Comparison of ENCODE assay signal across 12 mouse cellular contexts in genomic region chr9:57748137-57748536, GRCm38 (mm10). TPM values are rescaled to one million over a fixed set of nuclear protein-coding genes. Genes with fewer than 3 reads are reported as not detected.
DNase-seq lines count a peak whose midpoint lies in the region; ATAC-seq and TF ChIP-seq lines count a peak whose summit lies in the region.
"Had no signal": no experiment of that assay in that cellular context is flagged by ENCODE, and none has a peak within 500 bp of the region (broad histone marks: within the 10 kb centered on the region; RNA-seq: fewer than 3 reads in every experiment).

No protein-coding gene starts in this region.

- DNase-seq in heart, postnatal 0 days (ENCODE audit: low spot score), result no peak
- DNase-seq in heart, postnatal 25 days (ENCODE audit: low spot score), result no peak
- peak; percentile 59 for DNase-seq in left cerebral cortex, postnatal 4 days
- DNase-seq in left cerebral cortex, adult 9 months (ENCODE audit: low spot score in 2 of 2), result no peak
- DNase-seq in cerebellum, adult 8-10 months, result peak; percentile 64
- DNase-seq in cerebellum, postnatal 25 days, result peak; percentile 84 to 89
- DNase-seq in frontal cortex, postnatal 14 days (ENCODE audit: low spot score in 2 of 2), result no peak
- DNase-seq in forebrain, postnatal 0 days, result no peak

- H3K27ac ChIP-seq in heart, postnatal 0 days (ENCODE audit: low read depth), result 0 out of 2 replicates have a peak overlapping the region, but pooled peaks have one; percentile 3
- H3K27ac ChIP-seq in forebrain, postnatal 0 days (ENCODE audit: low read depth, low read length), result no peak overlapping the region
- H3K27ac ChIP-seq: forebrain, embryonic 13.5 days; heart, embryonic 13.5 days; lung, embryonic 15.5 days; neural tube, embryonic 12.5 days had no signal

- H3K27me3 ChIP-seq in heart, postnatal 0 days (ENCODE audit: control insufficient read depth, insufficient read depth, low read length), result no peaks in the 10 kb centered on the region
- no peaks in the 10 kb centered on the region for H3K27me3 ChIP-seq in forebrain, postnatal 0 days (ENCODE audit: insufficient read depth, low read length)
- H3K27me3 ChIP-seq: forebrain, embryonic 13.5 days; heart, embryonic 13.5 days; lung, embryonic 15.5 days; neural tube, embryonic 12.5 days had no signal

- ATAC-seq in heart, postnatal 0 days (ENCODE audit: insufficient read depth, low read depth), result no peak
- no peak for ATAC-seq in forebrain, postnatal 0 days
- ATAC-seq: forebrain, embryonic 13.5 days had no signal

- TF ChIP-seq CTCF in heart, postnatal 0 days (IDR thresholded peaks at IDR 0.05; ENCODE audit: low read depth), result no peak
- TF ChIP-seq CTCF in forebrain, postnatal 0 days (IDR thresholded peaks at IDR 0.05; ENCODE audit: low read depth), result no peak

- 47% methylated on average over 6 of the region's 6 CpGs for WGBS in heart, postnatal 0 days
- 49% methylated on average over 6 of the region's 6 CpGs for WGBS in forebrain, postnatal 0 days

- no peak overlapping the region for H3K4me3 ChIP-seq in heart, postnatal 0 days (ENCODE audit: low read depth, low read length)
- H3K4me3 ChIP-seq in forebrain, postnatal 0 days (ENCODE audit: low read depth, low read length), result no peak overlapping the region
- H3K4me3 ChIP-seq: forebrain, embryonic 13.5 days; heart, embryonic 13.5 days; lung, embryonic 15.5 days; neural tube, embryonic 12.5 days had no signal

- no peaks in the 10 kb centered on the region for H3K9me3 ChIP-seq in heart, postnatal 0 days (replicated peaks; ENCODE audit: control insufficient read depth, low read length)
- H3K9me3 ChIP-seq in forebrain, postnatal 0 days (ENCODE audit: low read length), result no peaks in the 10 kb centered on the region
- H3K9me3 ChIP-seq: forebrain, embryonic 13.5 days; heart, embryonic 13.5 days; lung, embryonic 15.5 days; neural tube, embryonic 12.5 days had no signal

- no peak overlapping the region for H3K4me2 ChIP-seq in heart, postnatal 0 days (ENCODE audit: low read depth, low read length)
- H3K4me2 ChIP-seq in forebrain, postnatal 0 days (ENCODE audit: low read depth), result no peak overlapping the region
- H3K4me2 ChIP-seq: forebrain, embryonic 13.5 days; heart, embryonic 13.5 days; lung, embryonic 15.5 days; neural tube, embryonic 12.5 days had no signal

- no peak overlapping the region for H3K9ac ChIP-seq in heart, postnatal 0 days (replicated peaks; ENCODE audit: low read depth, low read length)
- no peak overlapping the region for H3K9ac ChIP-seq in forebrain, postnatal 0 days
- H3K9ac ChIP-seq: forebrain, embryonic 13.5 days; heart, embryonic 13.5 days; lung, embryonic 15.5 days; neural tube, embryonic 12.5 days had no signal

- H3K36me3 ChIP-seq in heart, postnatal 0 days (replicated peaks; ENCODE audit: control insufficient read depth, insufficient read depth, low read length), result peaks cover 91% of the 10 kb centered on the region
- H3K36me3 ChIP-seq in forebrain, postnatal 0 days (ENCODE audit: insufficient read depth), result peaks cover 90% of the 10 kb centered on the region

- intact Hi-C loops in heart, postnatal 25 days (cut with DNase I), result no loop called here
- intact Hi-C loops in left cerebral cortex, postnatal 4 days (cut with DNase I), result loop anchor here (10.0 kb wide), 1 partner anchor 213 kb away; the partner anchor contains the start of gene Fam219b

- H3K4me1 ChIP-seq in heart, postnatal 0 days (ENCODE audit: control insufficient read depth, insufficient read depth), result peaks cover 11% of the 10 kb centered on the region
- H3K4me1 ChIP-seq in forebrain, postnatal 0 days (ENCODE audit: insufficient read depth), result no peaks in the 10 kb centered on the region
- H3K4me1 ChIP-seq: forebrain, embryonic 13.5 days; lung, embryonic 15.5 days; neural tube, embryonic 12.5 days had no signal

- no peak for TF ChIP-seq EP300 in heart, postnatal 0 days (IDR thresholded peaks at IDR 0.05; ENCODE audit: low read depth)

RNA-seq across cellular contexts. Expression of gene Clk3, which starts 17.5 kb away (rescaled TPM):
- 27.5 and 40.8 TPM in 2 replicates for total RNA-seq in heart, postnatal 0 days (2014; rRNA removed; ENCODE audit: low replicate concordance)
- 31.9 and 34.8 TPM in 2 replicates for polyA plus RNA-seq in heart, postnatal 0 days (2015; fragmentation: Nextera tagmentation; extraction: Ambion mirVana)
- total RNA-seq in heart, postnatal 25 days (2021), result 10 to 100 TPM; 27.6 to 29.2 TPM
- 10 to 100 TPM; 74.5 to 75.2 TPM for total RNA-seq in left cerebral cortex, postnatal 4 days (2021)
- 79.7 and 105 TPM in 2 replicates for total RNA-seq in forebrain, postnatal 0 days (2014; rRNA removed)
- polyA plus RNA-seq in forebrain, postnatal 0 days (2015; fragmentation: Nextera tagmentation; extraction: Ambion mirVana), result 55.4 and 61.7 TPM in 2 replicates

RNA-seq across cellular contexts. Expression of gene Edc3, which starts 39.8 kb away (rescaled TPM):
- 3.7 and 4.8 TPM in 2 replicates for total RNA-seq in heart, postnatal 0 days (2014; rRNA removed; ENCODE audit: low replicate concordance)
- polyA plus RNA-seq in heart, postnatal 0 days (2015; fragmentation: Nextera tagmentation; extraction: Ambion mirVana), result 9.5 and 10.6 TPM in 2 replicates
- total RNA-seq in heart, postnatal 25 days (2021), result 1 to 10 TPM; 4.9 to 7.0 TPM
- 10 to 100 TPM; 19.1 to 20.2 TPM for total RNA-seq in left cerebral cortex, postnatal 4 days (2021)
- 7.2 and 10.2 TPM in 2 replicates for total RNA-seq in forebrain, postnatal 0 days (2014; rRNA removed)
- 23.5 and 27.8 TPM in 2 replicates for polyA plus RNA-seq in forebrain, postnatal 0 days (2015; fragmentation: Nextera tagmentation; extraction: Ambion mirVana)

Comparison
In these comparisons a context has a peak if more than half of its experiments do, and no peak if none do; other contexts are left out.
1. DNase-seq: peak in left cerebral cortex, postnatal 4 days (single experiment), cerebellum, adult 8-10 months (single experiment) and cerebellum, postnatal 25 days (2 of 2); none in heart, postnatal 0 days (single experiment), heart, postnatal 25 days (single experiment), left cerebral cortex, adult 9 months (0 of 2), frontal cortex, postnatal 14 days (0 of 2) and forebrain, postnatal 0 days (single experiment).